Mouse (Mus musculus) left cerebral cortex, adult 8-10 months (tissue): Measurements from ENCODE around the gene Stox2. TPM values are rescaled to one million over a fixed set of nuclear protein-coding genes. Genes with fewer than 3 reads are reported as not detected.

ENCODE experiments used
- DNase-seq, 2 experiments: peaks; one replicate each; pipeline ENCODE4 v3.0.0; 2022; ENCODE audit warnings: low spot score in 2 of 2
- total RNA-seq, 4 experiments: library from RNA; stranded (reverse); gene quantifications; 2 replicates each; pipeline ENCODE4 v1.2.4; 2022

Stox2 gene
- total RNA-seq, 4 experiments from 2014 or later, result 76.9 to 96.7 (median 84.0) TPM

GRCm38 (mm10) chr8:47305880-47306279 lies 140.3 kb downstream of the Stox2 start:
- no peak for DNase-seq

GRCm38 (mm10) chr8:47298460-47298859 lies 147.7 kb downstream of the Stox2 start:
- no peak for DNase-seq

GRCm38 (mm10) chr8:47289641-47290040 lies 156.5 kb downstream of the Stox2 start:
- no peak for DNase-seq

GRCm38 (mm10) chr8:47288866-47289541 lies 157.2 kb downstream of the Stox2 start:
- DNase-seq, result peak; percentile 57 to 66

GRCm38 (mm10) chr8:47288131-47288865 lies 157.9 kb downstream of the Stox2 start:
- peak; percentile 50 to 64 for DNase-seq

GRCm38 (mm10) chr8:47287641-47288130 lies 158.5 kb downstream of the Stox2 start:
- DNase-seq, result peak; percentile 23 to 30

DNA sequence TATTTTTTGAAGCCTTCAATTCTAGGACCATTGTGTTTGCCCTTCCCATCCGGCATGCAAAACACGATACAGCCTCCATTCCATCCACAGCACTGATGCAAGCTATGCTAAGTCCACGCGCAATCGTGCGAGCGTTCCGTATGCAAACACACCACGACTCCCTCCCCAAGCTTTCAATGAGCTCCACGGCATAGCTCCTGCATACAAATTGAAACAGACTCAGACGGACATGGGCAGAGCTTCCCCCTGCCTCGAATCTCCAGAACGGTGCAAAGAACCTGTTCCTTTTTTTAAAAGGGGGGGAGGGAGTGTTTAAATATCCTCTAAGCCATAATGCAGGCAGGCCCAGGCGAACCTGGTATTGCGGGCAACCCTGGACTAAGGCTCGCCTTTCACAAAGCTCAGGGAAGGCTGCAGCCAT lies 159.0 kb downstream of the Stox2 start:
- DNase-seq, result peak; percentile 29 to 33

DNA sequence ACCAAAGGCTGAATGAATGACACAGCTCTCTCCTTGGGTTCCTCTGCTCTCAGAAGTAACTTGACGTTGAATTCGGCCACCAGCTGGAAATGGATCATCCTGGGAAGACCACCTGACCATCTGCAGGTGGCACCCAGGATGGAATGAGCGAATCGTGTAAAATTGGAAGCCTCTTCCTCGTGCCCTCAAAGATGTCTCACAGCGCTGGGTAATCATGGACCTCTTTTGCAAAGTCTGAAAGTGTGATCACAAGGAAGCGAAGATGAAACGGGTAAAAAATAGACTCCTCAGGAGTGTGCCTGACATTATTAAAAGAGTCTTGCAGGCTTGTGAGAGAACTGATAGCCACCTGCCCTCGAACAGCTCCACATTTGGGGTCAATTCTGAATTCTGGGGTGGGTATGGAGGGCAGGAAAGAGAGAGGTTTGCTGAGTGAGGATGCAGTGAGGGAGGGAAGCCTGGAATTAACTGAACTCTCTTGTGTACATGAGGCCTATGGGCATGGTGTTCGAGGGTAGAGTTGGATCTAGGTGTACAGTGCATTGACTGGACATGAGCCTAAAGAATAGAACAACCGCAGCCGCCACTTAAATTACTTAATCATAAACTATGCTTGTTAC lies 160.0 kb downstream of the Stox2 start:
- no peak for DNase-seq

DNA sequence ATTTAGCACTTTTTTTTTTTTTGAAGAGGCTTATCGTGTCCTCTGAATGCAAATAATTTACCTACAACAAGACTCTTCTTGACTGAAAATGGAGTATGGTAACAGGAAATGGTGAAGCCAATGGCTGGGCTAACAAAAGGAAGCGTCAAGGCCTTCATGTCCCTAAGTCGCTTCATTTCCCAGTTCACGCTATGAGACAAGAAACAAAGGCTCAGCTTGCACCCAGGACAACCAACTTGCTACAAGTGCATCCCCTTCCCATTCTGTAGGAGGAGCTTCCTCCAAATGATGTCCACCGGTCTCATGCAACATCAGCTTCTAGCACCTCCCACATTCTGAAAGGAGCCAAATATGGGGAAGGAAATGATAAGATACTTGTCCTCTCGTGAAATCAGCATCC lies 160.7 kb downstream of the Stox2 start:
- DNase-seq, result no peak

DNA sequence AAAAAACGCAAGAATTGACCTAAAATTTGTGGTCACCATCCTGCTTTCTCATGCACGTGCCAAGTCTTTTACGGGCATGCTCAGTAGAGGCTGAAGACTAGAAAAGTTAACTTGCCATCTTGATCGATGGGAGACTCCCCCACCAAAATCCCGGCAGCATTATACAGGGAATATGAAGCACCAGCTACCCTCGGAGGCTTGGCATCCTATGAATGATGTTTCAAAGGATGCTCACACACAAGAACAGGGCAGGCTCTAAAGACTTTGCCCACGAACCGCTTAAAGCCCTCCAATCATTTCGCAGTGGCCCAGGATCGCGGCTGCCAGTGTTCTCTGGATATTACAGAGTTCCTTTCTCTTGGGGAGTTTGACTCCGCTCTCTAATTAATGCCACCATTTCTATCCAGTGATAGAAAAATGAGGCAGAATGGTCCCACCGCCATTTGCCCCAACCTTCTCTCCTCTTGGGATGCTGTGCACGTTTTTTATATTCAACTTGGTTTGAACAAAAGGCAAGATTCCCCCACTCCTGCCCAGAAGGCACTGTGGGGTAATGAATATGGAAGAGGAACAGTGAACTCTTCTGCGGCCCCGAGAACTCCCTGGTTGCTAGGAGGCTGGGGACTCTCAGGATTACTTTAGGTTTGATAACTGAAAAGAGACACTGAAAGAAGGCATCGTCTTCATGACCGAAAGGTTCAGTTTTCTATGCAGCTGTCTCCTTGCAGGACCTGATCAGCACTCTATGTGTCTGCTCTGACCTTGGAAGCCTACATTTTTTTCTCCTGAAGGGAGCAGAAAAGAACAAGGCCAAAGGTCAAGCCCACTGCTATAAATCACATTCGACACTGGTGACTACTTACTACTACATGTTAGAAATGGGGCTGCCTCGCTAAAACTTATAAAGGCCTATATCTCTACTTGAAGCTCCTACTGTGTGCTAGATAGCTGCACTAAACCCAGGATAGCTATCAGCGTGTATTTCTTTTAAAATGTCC lies 161.5 kb downstream of the Stox2 start:
- DNase-seq, result no peak

- peak in 1 of 2 experiments; percentile 30 for DNase-seq
Observed at GRCm38 (mm10) chr8:47279898-47280297, 166.3 kb downstream of the Stox2 start.

DNA sequence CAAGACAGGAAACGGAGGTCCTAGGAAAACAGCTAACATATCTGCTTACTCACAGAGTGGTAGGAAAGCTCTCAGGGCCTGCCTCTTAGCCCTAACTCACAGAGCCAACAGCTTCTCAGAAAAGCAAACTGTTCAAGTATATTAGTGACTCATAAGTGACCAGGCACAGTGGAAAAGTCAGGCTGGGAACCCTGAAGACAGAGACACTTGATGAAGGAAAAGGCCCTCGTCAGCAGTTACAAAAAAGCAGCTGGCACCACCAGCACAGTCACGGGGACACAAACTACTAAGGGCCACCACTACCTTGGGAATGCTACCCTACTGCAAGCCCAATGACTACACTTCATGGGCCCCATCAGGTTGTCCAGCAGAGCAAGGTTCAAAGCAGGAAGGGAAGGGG lies 168.0 kb downstream of the Stox2 start:
- DNase-seq, result no peak

DNA sequence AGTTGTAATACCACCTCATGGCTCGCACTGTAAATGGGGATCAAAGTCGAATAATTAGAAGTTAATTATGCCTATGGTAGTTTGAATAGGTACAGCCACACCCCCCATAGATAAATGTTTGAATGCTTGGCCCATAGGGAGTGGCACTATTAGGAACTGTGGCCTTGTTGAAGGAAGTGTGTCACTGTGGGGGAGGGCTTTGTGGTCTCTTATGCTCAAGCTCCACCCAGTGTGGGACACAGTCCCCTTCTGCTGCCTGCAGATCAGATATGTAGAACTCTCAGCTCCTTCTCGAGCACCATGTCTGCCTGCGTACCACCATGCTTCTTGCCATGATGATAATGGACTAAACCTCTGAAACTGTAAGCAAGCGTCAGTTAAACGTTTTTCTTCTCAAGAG lies 177.2 kb downstream of the Stox2 start:
- no peak for DNase-seq

- peak; percentile 57 to 76 for DNase-seq
Observed at GRCm38 (mm10) chr8:47268062-47268822, 177.9 kb downstream of the Stox2 start.

GRCm38 (mm10) chr8:47263070-47263843 lies 182.9 kb downstream of the Stox2 start:
- no peak for DNase-seq

GRCm38 (mm10) chr8:47260751-47261474 lies 185.2 kb downstream of the Stox2 start:
- DNase-seq, result peak in 1 of 2 experiments; percentile 71

- no peak for DNase-seq
Observed at GRCm38 (mm10) chr8:47250832-47251231, 195.3 kb downstream of the Stox2 start.

GRCm38 (mm10) chr8:47245116-47245515 lies 201.0 kb downstream of the Stox2 start:
- DNase-seq, result no peak

DNA sequence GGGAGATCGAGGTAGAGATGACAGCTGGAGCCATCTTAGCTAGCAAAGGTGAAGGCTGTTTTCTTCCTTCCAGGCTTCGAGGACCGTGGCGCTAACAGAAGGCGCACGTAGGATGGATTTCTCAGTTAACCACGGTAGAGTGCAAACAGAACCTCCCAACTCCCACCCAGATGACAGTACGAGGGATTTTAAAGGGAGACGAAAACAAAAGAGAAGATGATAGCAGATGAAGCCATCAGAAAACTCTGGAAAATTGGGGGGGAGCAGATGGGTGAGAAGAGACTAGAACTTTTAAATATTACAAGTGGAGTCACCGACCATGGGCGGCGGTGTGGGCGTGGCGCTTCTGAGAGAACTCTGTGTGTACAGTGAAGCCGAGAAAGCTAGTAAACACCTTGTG lies 202.0 kb downstream of the Stox2 start:
- peak in 1 of 2 experiments; percentile 63 for DNase-seq
